ENCODE assay signal across 40 mouse cellular contexts in genomic region chr6:124552766-124553165, GRCm38 (mm10). TPM values are rescaled to one million over a fixed set of nuclear protein-coding genes. Genes with fewer than 3 reads are reported as not detected.
A peak's percentile ranks its signal among the peaks of the same experiment; 100 is the strongest.
DNase-seq lines count a peak whose midpoint lies in the region; ATAC-seq lines count a peak whose summit lies in the region.
"Had no signal": no experiment of that assay in that cellular context is flagged by ENCODE, and none has a peak within 500 bp of the region (broad histone marks: within the 10 kb centered on the region; RNA-seq: fewer than 3 reads in every experiment).

No protein-coding gene starts in this region.

- H3K27ac ChIP-seq in limb, embryonic 12.5 days = peak overlapping the region; percentile 69
- no peak overlapping the region for H3K27ac ChIP-seq in limb, embryonic 10.5 days
- no peak overlapping the region for H3K27ac ChIP-seq in intestine, embryonic 16.5 days (ENCODE audit: low read length)
- H3K27ac ChIP-seq in hindbrain, embryonic 14.5 days = no peak overlapping the region
- H3K27ac ChIP-seq: heart, embryonic 15.5 days; hindbrain, embryonic 13.5 days; kidney, embryonic 15.5 days; layer of hippocampus, adult 2 months; left cerebral cortex, adult 2 months; midbrain, embryonic 12.5 days; neural tube, embryonic 12.5 days had no signal

- ATAC-seq in limb, embryonic 12.5 days (ENCODE audit: insufficient number of reproducible peaks, insufficient read depth, low FRiP score, low TSS enrichment, low read depth) = no peak
- ATAC-seq in intestine, embryonic 16.5 days = no peak
- no peak for ATAC-seq in hindbrain, embryonic 14.5 days (ENCODE audit: low FRiP score)
- ATAC-seq: activated CD4-positive, CD25-positive, alpha-beta regulatory T cell, adult 4 months; CD4-positive, CD25-positive, alpha-beta regulatory T cell, adult 4 months; forebrain, embryonic 14.5 days; Patski had no signal

- H3K9me3 ChIP-seq in limb, embryonic 12.5 days = peaks cover 18% of the 10 kb centered on the region; the same call in 1 of the 2 replicates
- H3K9me3 ChIP-seq in limb, embryonic 10.5 days (replicated peaks) = peaks cover 5% of the 10 kb centered on the region; the same call in 1 of the 2 replicates
- H3K9me3 ChIP-seq in intestine, embryonic 16.5 days (ENCODE audit: control insufficient read depth, low read length) = peaks cover 3% of the 10 kb centered on the region; the same call in 1 of the 2 replicates
- peaks cover 7% of the 10 kb centered on the region for H3K9me3 ChIP-seq in hindbrain, embryonic 14.5 days (ENCODE audit: control insufficient read depth, low read length)

- H3K4me3 ChIP-seq in limb, embryonic 12.5 days (replicated peaks) = no peak overlapping the region
- H3K4me3 ChIP-seq in limb, embryonic 10.5 days = no peak overlapping the region
- no peak overlapping the region for H3K4me3 ChIP-seq in intestine, embryonic 16.5 days (ENCODE audit: low read length)
- H3K4me3 ChIP-seq in hindbrain, embryonic 14.5 days (replicated peaks; ENCODE audit: low read length) = no peak overlapping the region
- H3K4me3 ChIP-seq: heart, embryonic 15.5 days; hindbrain, embryonic 13.5 days; kidney, embryonic 15.5 days; layer of hippocampus, adult 2 months; left cerebral cortex, adult 2 months; megakaryocyte, embryonic 14.5 days; midbrain, embryonic 12.5 days; myocyte; neural tube, embryonic 12.5 days had no signal

- H3K4me2 ChIP-seq in limb, embryonic 12.5 days = no peak overlapping the region
- H3K4me2 ChIP-seq in intestine, embryonic 16.5 days (ENCODE audit: low read depth, low read length) = no peak overlapping the region
- H3K4me2 ChIP-seq in hindbrain, embryonic 14.5 days (replicated peaks) = no peak overlapping the region
- H3K4me2 ChIP-seq: heart, embryonic 15.5 days; hindbrain, embryonic 13.5 days; kidney, embryonic 15.5 days; liver, embryonic 11.5 days; midbrain, embryonic 12.5 days; neural tube, embryonic 12.5 days had no signal

- no peaks in the 10 kb centered on the region for H3K4me1 ChIP-seq in limb, embryonic 12.5 days (replicated peaks)
- H3K4me1 ChIP-seq in limb, embryonic 10.5 days = no peaks in the 10 kb centered on the region
- H3K4me1 ChIP-seq in intestine, embryonic 16.5 days (ENCODE audit: control insufficient read depth, insufficient read depth, low read length) = no peaks in the 10 kb centered on the region
- no peaks in the 10 kb centered on the region for H3K4me1 ChIP-seq in hindbrain, embryonic 14.5 days (replicated peaks; ENCODE audit: control insufficient read depth, insufficient read depth, low read length)
- H3K4me1 ChIP-seq: heart, embryonic 15.5 days; hindbrain, embryonic 13.5 days; kidney, embryonic 15.5 days; megakaryocyte, embryonic 14.5 days; midbrain, embryonic 12.5 days; neural tube, embryonic 12.5 days had no signal

- WGBS in limb, embryonic 12.5 days = 71% methylated on average over 22 of the region's 22 CpGs
- 70% methylated on average over 22 of the region's 22 CpGs for WGBS in limb, embryonic 10.5 days
- WGBS in intestine, embryonic 16.5 days = 67% methylated on average over 22 of the region's 22 CpGs
- WGBS in hindbrain, embryonic 14.5 days = 73% methylated on average over 22 of the region's 22 CpGs

- no peaks in the 10 kb centered on the region for H3K27me3 ChIP-seq in limb, embryonic 12.5 days
- H3K27me3 ChIP-seq in limb, embryonic 10.5 days (ENCODE audit: low read depth, poor library complexity, severe bottlenecking) = no peaks in the 10 kb centered on the region
- no peaks in the 10 kb centered on the region for H3K27me3 ChIP-seq in intestine, embryonic 16.5 days (replicated peaks; ENCODE audit: control insufficient read depth, insufficient read depth, low read length)
- no peaks in the 10 kb centered on the region for H3K27me3 ChIP-seq in hindbrain, embryonic 14.5 days (ENCODE audit: control insufficient read depth, insufficient read depth, low read length)
- H3K27me3 ChIP-seq: heart, embryonic 15.5 days; hindbrain, embryonic 13.5 days; kidney, embryonic 15.5 days; midbrain, embryonic 12.5 days; neural tube, embryonic 12.5 days had no signal

- no peak for DNase-seq in limb, embryonic 10.5 days (ENCODE audit: low spot score)
- peak; percentile 76 for DNase-seq in ES-CJ7 (ENCODE audit: low read depth, low spot score)
- peak; percentile 88 for DNase-seq in ZHBTc4 (ENCODE audit: low read depth, low spot score)
- peak; percentile 15 for DNase-seq in testis, postnatal 14 days (ENCODE audit: low spot score)
- no peak for DNase-seq in hindbrain, embryonic 14.5 days (ENCODE audit: low spot score)
- DNase-seq: adrenal gland, adult 2 months; adrenal gland, postnatal 36 days; cerebellum, adult 2 months; cerebellum, postnatal 14 days; gastrocnemius, postnatal 14 days; kidney, adult 11 months; kidney, postnatal 36 days; lung, postnatal 4 days; right cerebral cortex, adult 18-20 months; spleen, adult 18-20 months; thymus, postnatal 4 days had no signal

- H3K36me3 ChIP-seq in limb, embryonic 12.5 days = no peaks in the 10 kb centered on the region
- no peaks in the 10 kb centered on the region for H3K36me3 ChIP-seq in limb, embryonic 10.5 days
- no peaks in the 10 kb centered on the region for H3K36me3 ChIP-seq in intestine, embryonic 16.5 days (ENCODE audit: control insufficient read depth, insufficient read depth, low read length)
- H3K36me3 ChIP-seq in hindbrain, embryonic 14.5 days (replicated peaks; ENCODE audit: control insufficient read depth, insufficient read depth) = no peaks in the 10 kb centered on the region
- H3K36me3 ChIP-seq: heart, embryonic 15.5 days; hindbrain, embryonic 13.5 days; kidney, embryonic 15.5 days; midbrain, embryonic 12.5 days; neural tube, embryonic 12.5 days had no signal

- H3K9ac ChIP-seq in limb, embryonic 12.5 days (replicated peaks) = no peak overlapping the region
- no peak overlapping the region for H3K9ac ChIP-seq in intestine, embryonic 16.5 days (ENCODE audit: low read depth, low read length)
- no peak overlapping the region for H3K9ac ChIP-seq in hindbrain, embryonic 14.5 days
- H3K9ac ChIP-seq: heart, embryonic 15.5 days; hindbrain, embryonic 13.5 days; kidney, embryonic 15.5 days; midbrain, embryonic 12.5 days; neural tube, embryonic 12.5 days had no signal

RNA-seq across cellular contexts. Expression of gene C1s1, which starts 10.6 kb away (rescaled TPM):
- 0.85 and 1.4 TPM in 2 replicates for polyA plus RNA-seq in limb, embryonic 12.5 days (2016; fragmentation: Nextera tagmentation; extraction: Ambion mirVana)
- 0.13 and 0.73 TPM in 2 replicates for polyA plus RNA-seq in limb, embryonic 10.5 days (2016; fragmentation: Nextera tagmentation; extraction: Ambion mirVana)
- 6.3 and 6.6 TPM in 2 replicates for polyA plus RNA-seq in intestine, embryonic 16.5 days (2015; fragmentation: Nextera tagmentation; extraction: Ambion mirVana)
- 0.59 and 0.77 TPM in 2 replicates for polyA plus RNA-seq in hindbrain, embryonic 14.5 days (2014; fragmentation: Nextera tagmentation; extraction: Ambion mirVana)
- polyA plus RNA-seq: activated CD4-positive, CD25-positive, alpha-beta regulatory T cell, adult 4 months; CD4-positive, CD25-positive, alpha-beta regulatory T cell, adult 4 months had no signal

RNA-seq across cellular contexts. Expression of gene C1rb, which starts 17.3 kb away (rescaled TPM):
- not detected in 2 replicates for polyA plus RNA-seq in limb, embryonic 12.5 days (2016; fragmentation: Nextera tagmentation; extraction: Ambion mirVana)
- polyA plus RNA-seq in limb, embryonic 10.5 days (2016; fragmentation: Nextera tagmentation; extraction: Ambion mirVana) = not detected in 2 replicates
- not detected in 2 replicates for polyA plus RNA-seq in intestine, embryonic 16.5 days (2015; fragmentation: Nextera tagmentation; extraction: Ambion mirVana)
- polyA plus RNA-seq in hindbrain, embryonic 14.5 days (2014; fragmentation: Nextera tagmentation; extraction: Ambion mirVana) = not detected in 2 replicates
- polyA plus RNA-seq: activated CD4-positive, CD25-positive, alpha-beta regulatory T cell, adult 4 months; brain, embryonic 14.5 days; CD4-positive, CD25-positive, alpha-beta regulatory T cell, adult 4 months; cerebellum, adult 2 months; cortical plate, adult 2 months; embryonic facial prominence, embryonic 11.5 days; forebrain, embryonic 14.5 days; heart, embryonic 15.5 days; hindbrain, embryonic 13.5 days; kidney, embryonic 15.5 days; liver, embryonic 11.5 days; liver, embryonic 16.5 days; lung, embryonic 16.5 days; midbrain, embryonic 12.5 days; midbrain, postnatal 0 days; neural tube, embryonic 12.5 days; stomach, embryonic 16.5 days; thymus, postnatal 0 days had no signal

RNA-seq across cellular contexts. Expression of gene C1ra, which starts 40.6 kb away (rescaled TPM):
- polyA plus RNA-seq in limb, embryonic 12.5 days (2016; fragmentation: Nextera tagmentation; extraction: Ambion mirVana) = 0.56 and 0.61 TPM in 2 replicates
- polyA plus RNA-seq in limb, embryonic 10.5 days (2016; fragmentation: Nextera tagmentation; extraction: Ambion mirVana) = 0.06 and 0.26 TPM in 2 replicates
- polyA plus RNA-seq in intestine, embryonic 16.5 days (2015; fragmentation: Nextera tagmentation; extraction: Ambion mirVana) = 5.1 TPM in 2 replicates
- 0.20 and 0.26 TPM in 2 replicates for polyA plus RNA-seq in hindbrain, embryonic 14.5 days (2014; fragmentation: Nextera tagmentation; extraction: Ambion mirVana)

RNA-seq across cellular contexts. Expression of gene C1rl, which starts 59.9 kb away (rescaled TPM):
- 0.54 and 0.63 TPM in 2 replicates for polyA plus RNA-seq in limb, embryonic 12.5 days (2016; fragmentation: Nextera tagmentation; extraction: Ambion mirVana)
- polyA plus RNA-seq in limb, embryonic 10.5 days (2016; fragmentation: Nextera tagmentation; extraction: Ambion mirVana) = 0.69 and 0.84 TPM in 2 replicates
- 3.0 and 3.5 TPM in 2 replicates for polyA plus RNA-seq in intestine, embryonic 16.5 days (2015; fragmentation: Nextera tagmentation; extraction: Ambion mirVana)
- polyA plus RNA-seq in hindbrain, embryonic 14.5 days (2014; fragmentation: Nextera tagmentation; extraction: Ambion mirVana) = 0.31 and 0.46 TPM in 2 replicates
- polyA plus RNA-seq: activated CD4-positive, CD25-positive, alpha-beta regulatory T cell, adult 4 months; CD4-positive, CD25-positive, alpha-beta regulatory T cell, adult 4 months had no signal

Comparison
In these comparisons a context has a peak if more than half of its experiments do, and no peak if none do; other contexts are left out.
1. DNase-seq: peak in ES-CJ7 (single experiment), ZHBTc4 (single experiment) and testis, postnatal 14 days (single experiment); none in limb, embryonic 10.5 days (single experiment) and hindbrain, embryonic 14.5 days (single experiment).